Mouse (Mus musculus) forebrain, embryonic 14.5 days (tissue): ENCODE measurements at regions not wholly inside any gene's neighbourhood (a gene's known extent, or its start where the extent isn't known, plus 50 kb on each side); places are given as distances from the start of the nearest gene placed in this dataset.

Experiments used
- ATAC-seq: fragments of 200-750 bp; cut with Nextera tagmentation; 2 replicates; pipeline ENCODE4 v1.8.0; 2017; ENCODE audit warnings: mild to moderate bottlenecking, moderate library complexity
- DNase-seq: peaks from one replicate; pipeline ENCODE4 v3.0.0-alpha.2; 2015; ENCODE audit warnings: low spot score
- H3K27ac ChIP-seq: fragments of 300-500 bp; sonication (generic); 2 replicates; pipeline ENCODE4 v1.5.1; 2014; ENCODE audit warnings: low read depth, mild to moderate bottlenecking, control low read depth, low read length, moderate library complexity
- H3K27me3 ChIP-seq: fragments of 300-500 bp; sonication (generic); replicated peaks from 2 replicates; pipeline ENCODE4 v1.6.1; 2014; ENCODE audit warnings: low read length, control low read depth, mixed read lengths; ENCODE audit not compliant: control insufficient read depth, insufficient read depth
- H3K36me3 ChIP-seq: fragments of 300-500 bp; sonication (generic); 2 replicates; pipeline ENCODE4 v1.6.1; 2014; ENCODE audit warnings: low read length, control low read depth; ENCODE audit not compliant: control insufficient read depth, insufficient read depth
- H3K4me1 ChIP-seq: fragments of 300-500 bp; sonication (generic); 2 replicates; pipeline ENCODE4 v1.6.1; 2014; ENCODE audit warnings: antibody characterized with exemption, low read length, control low read depth; ENCODE audit not compliant: control insufficient read depth, insufficient read depth
- H3K4me2 ChIP-seq: fragments of 300-500 bp; sonication (generic); 2 replicates; pipeline ENCODE4 v1.6.1; 2014; ENCODE audit warnings: mild to moderate bottlenecking, control low read depth, low read length
- H3K4me3 ChIP-seq: fragments of 300-500 bp; sonication (generic); 2 replicates; pipeline ENCODE4 v1.5.1; 2014; ENCODE audit warnings: low read depth, low read length, control low read depth
- H3K9ac ChIP-seq: fragments of 300-500 bp; sonication (generic); 2 replicates; pipeline ENCODE4 v1.6.1; 2014; ENCODE audit warnings: mild to moderate bottlenecking, low read length, control low read depth, moderate library complexity
- H3K9me3 ChIP-seq: fragments of 300-500 bp; sonication (generic); replicated peaks from 2 replicates; pipeline ENCODE4 v1.6.1; 2016; ENCODE audit warnings: low read length, control low read depth, mixed read lengths; ENCODE audit not compliant: control insufficient read depth
- WGBS: fragments of 180-500 bp; shearing (Covaris S2); extraction: QIAGEN DNeasy Blood & Tissue Kit; methylation state at CpG from one replicate; pipeline ENCODE4 v1.1.7; 2014; 5-methylcytosine and 5-hydroxymethylcytosine counted together

- Histone ChIP-seq H3K27ac (no peak overlapping the region), H3K9me3 (no peaks in the 10 kb centered on the region), H3K4me1 (no peaks in the 10 kb centered on the region; the same call in none of the 2 replicates), H3K4me3 (no peak overlapping the region), H3K9ac (no peak overlapping the region), H3K4me2 (no peak overlapping the region), H3K36me3 (no peaks in the 10 kb centered on the region; the same call in 1 of the 2 replicates), H3K27me3 (no peaks in the 10 kb centered on the region)
- DNase-seq, result peak; percentile 9
- no peak for ATAC-seq
- WGBS, result 77% methylated on average over 10 of the region's 10 CpGs
Observed at GRCm38 (mm10) chr13:28455016-28455415, 197.7 kb downstream of the Gm11361 start.

GRCm38 (mm10) chr13:28450699-28451445 is 193.5 kb downstream of the Gm11361 start:
- Histone ChIP-seq H3K9ac (no peak overlapping the region), H3K4me1 (no peaks in the 10 kb centered on the region; the same call in none of the 2 replicates), H3K4me3 (no peak overlapping the region), H3K27ac (no peak overlapping the region), H3K9me3 (no peaks in the 10 kb centered on the region), H3K4me2 (no peak overlapping the region), H3K27me3 (no peaks in the 10 kb centered on the region), H3K36me3 (no peaks in the 10 kb centered on the region)
- peak; percentile 47 for DNase-seq
- ATAC-seq, result peak; percentile 55
- 31% methylated on average over 14 of the region's 14 CpGs for WGBS

GRCm38 (mm10) chr13:28449026-28449425 is 191.7 kb downstream of the Gm11361 start:
- 100% methylated on average over 1 of the region's 1 CpGs for WGBS
- Histone ChIP-seq H3K4me2 (no peak overlapping the region), H3K9me3 (no peaks in the 10 kb centered on the region), H3K9ac (no peak overlapping the region), H3K36me3 (no peaks in the 10 kb centered on the region), H3K4me1 (no peaks in the 10 kb centered on the region; the same call in 1 of the 2 replicates), H3K27ac (no peak overlapping the region), H3K4me3 (no peak overlapping the region), H3K27me3 (no peaks in the 10 kb centered on the region)
- ATAC-seq (no peak), DNase-seq (no peak)

GRCm38 (mm10) chr13:28442250-28442649 is 184.9 kb downstream of the Gm11361 start:
- Histone ChIP-seq H3K27ac (no peak overlapping the region), H3K9me3 (no peaks in the 10 kb centered on the region; the same call in 1 of the 2 replicates), H3K4me2 (no peak overlapping the region), H3K4me3 (no peak overlapping the region), H3K27me3 (no peaks in the 10 kb centered on the region), H3K9ac (no peak overlapping the region), H3K36me3 (no peaks in the 10 kb centered on the region), H3K4me1 (no peaks in the 10 kb centered on the region)
- no peak for DNase-seq
- ATAC-seq, result no peak

GRCm38 (mm10) chr13:28433445-28433844 is 176.1 kb downstream of the Gm11361 start:
- no peaks in the 10 kb centered on the region for H3K27me3 ChIP-seq
- no peaks in the 10 kb centered on the region for H3K36me3 ChIP-seq
- ATAC-seq (no peak), DNase-seq (no peak)
- no peak overlapping the region for H3K4me3 ChIP-seq
- H3K4me1 ChIP-seq, result no peaks in the 10 kb centered on the region
- H3K4me2 ChIP-seq, result no peak overlapping the region
- no peak overlapping the region for H3K27ac ChIP-seq
- WGBS, result 56% methylated on average over 2 of the region's 2 CpGs
- no peak overlapping the region for H3K9ac ChIP-seq
- H3K9me3 ChIP-seq, result no peaks in the 10 kb centered on the region

- H3K4me3 ChIP-seq, result no peak overlapping the region
- H3K27ac ChIP-seq, result no peak overlapping the region
- H3K9ac ChIP-seq, result no peak overlapping the region
- H3K36me3 ChIP-seq, result no peaks in the 10 kb centered on the region
- no peak for ATAC-seq
- H3K4me2 ChIP-seq, result no peak overlapping the region
- no peak for DNase-seq
- 75% methylated on average over 2 of the region's 2 CpGs for WGBS
- no peaks in the 10 kb centered on the region for H3K4me1 ChIP-seq
- H3K27me3 ChIP-seq, result no peaks in the 10 kb centered on the region
- no peaks in the 10 kb centered on the region for H3K9me3 ChIP-seq
Observed at GRCm38 (mm10) chr13:28432017-28432416, 174.7 kb downstream of the Gm11361 start.

GRCm38 (mm10) chr13:28426085-28426484 is 168.8 kb downstream of the Gm11361 start:
- H3K4me2 ChIP-seq, result no peak overlapping the region
- no peaks in the 10 kb centered on the region for H3K36me3 ChIP-seq
- no peak overlapping the region for H3K27ac ChIP-seq
- WGBS, result 72% methylated on average over 4 of the region's 4 CpGs
- no peak overlapping the region for H3K9ac ChIP-seq
- no peak for DNase-seq
- H3K4me1 ChIP-seq, result peaks cover 11% of the 10 kb centered on the region
- no peaks in the 10 kb centered on the region for H3K9me3 ChIP-seq
- ATAC-seq, result no peak
- H3K27me3 ChIP-seq, result no peaks in the 10 kb centered on the region
- no peak overlapping the region for H3K4me3 ChIP-seq

GRCm38 (mm10) chr13:28425116-28425515 is 167.8 kb downstream of the Gm11361 start:
- peak overlapping the region; percentile 63 for H3K27ac ChIP-seq
- H3K9me3 ChIP-seq, result no peaks in the 10 kb centered on the region
- H3K4me3 ChIP-seq, result no peak overlapping the region
- DNase-seq (peak; percentile 66), ATAC-seq (peak; percentile 72)
- no peak overlapping the region for H3K4me2 ChIP-seq
- H3K4me1 ChIP-seq, result peaks cover 16% of the 10 kb centered on the region
- H3K36me3 ChIP-seq, result no peaks in the 10 kb centered on the region
- no peak overlapping the region for H3K9ac ChIP-seq
- H3K27me3 ChIP-seq, result no peaks in the 10 kb centered on the region
- WGBS, result 60% methylated on average over 3 of the region's 3 CpGs

- Histone ChIP-seq H3K27ac (peak overlapping the region; percentile 63), H3K4me3 (no peak overlapping the region), H3K9ac (no peak overlapping the region), H3K9me3 (no peaks in the 10 kb centered on the region), H3K36me3 (no peaks in the 10 kb centered on the region), H3K4me1 (peaks cover 22% of the 10 kb centered on the region), H3K27me3 (no peaks in the 10 kb centered on the region), H3K4me2 (no peak overlapping the region)
- DNase-seq (peak; percentile 26), ATAC-seq (no peak)
- 34% methylated on average over 8 of the region's 8 CpGs for whole genome bisulfite sequencing
Observed at GRCm38 (mm10) chr13:28424446-28425059, 167.2 kb downstream of the Gm11361 start.
